Mouse (Mus musculus) forelimb bud, embryonic 11.5 days (tissue): ENCODE results near the gene Zfp358.

Source experiments
- DNase-seq: peaks from one replicate; pipeline ENCODE4 v3.0.0-alpha.2; 2012; ENCODE audit warnings: low read depth, low spot score

The Zfp358 gene

DNA sequence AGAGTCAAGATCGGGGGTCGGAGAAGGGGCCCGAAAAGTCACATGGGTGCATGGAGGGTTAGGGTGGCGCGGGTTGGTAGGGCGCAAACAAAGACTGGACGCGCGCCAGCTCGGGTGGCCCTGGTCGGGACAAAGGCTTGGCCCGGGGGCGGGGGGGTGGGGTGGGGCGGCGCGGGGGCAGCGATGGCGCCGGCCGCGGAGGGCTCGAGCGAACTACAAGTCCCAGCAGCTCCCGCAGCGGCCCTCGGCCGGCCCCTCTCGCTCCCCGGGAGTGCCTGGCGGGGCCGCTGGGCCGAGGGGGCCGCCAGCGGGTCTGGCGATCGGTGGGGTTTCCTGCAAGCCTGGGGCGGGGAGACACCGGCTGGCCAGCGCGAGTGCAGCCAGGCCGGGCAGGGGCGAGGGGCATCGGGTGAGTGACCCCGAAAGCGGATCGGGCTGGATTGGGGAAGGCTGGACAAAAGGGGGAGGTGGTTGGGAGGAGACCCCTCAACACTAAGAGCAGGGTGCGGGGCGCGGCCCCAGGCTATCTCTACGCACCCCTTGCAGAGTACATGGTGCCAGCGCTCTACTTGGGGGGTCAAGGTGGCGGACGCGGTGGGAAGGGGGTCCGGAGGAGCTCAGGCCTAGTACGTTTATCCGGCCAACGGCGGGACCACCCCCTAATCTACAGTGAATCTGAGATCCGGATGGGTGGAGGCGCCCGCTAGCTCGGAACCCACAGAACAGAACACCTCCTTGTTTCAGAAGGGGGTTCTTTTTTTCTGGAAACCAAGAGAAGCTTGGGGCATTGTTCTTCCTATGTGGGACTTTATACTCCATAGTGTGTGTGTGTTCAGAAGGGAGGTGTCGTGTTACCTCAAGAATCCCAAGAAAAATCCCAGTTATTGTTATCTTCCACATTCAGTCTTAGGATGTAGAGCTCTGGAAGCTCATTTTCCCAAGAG lies at the start of gene Zfp358:
Zfp358 (plus strand) TSS at position 238 of the 944 bp plus-strand sequence.
- DNase-seq, result peak; percentile 75

DNA sequence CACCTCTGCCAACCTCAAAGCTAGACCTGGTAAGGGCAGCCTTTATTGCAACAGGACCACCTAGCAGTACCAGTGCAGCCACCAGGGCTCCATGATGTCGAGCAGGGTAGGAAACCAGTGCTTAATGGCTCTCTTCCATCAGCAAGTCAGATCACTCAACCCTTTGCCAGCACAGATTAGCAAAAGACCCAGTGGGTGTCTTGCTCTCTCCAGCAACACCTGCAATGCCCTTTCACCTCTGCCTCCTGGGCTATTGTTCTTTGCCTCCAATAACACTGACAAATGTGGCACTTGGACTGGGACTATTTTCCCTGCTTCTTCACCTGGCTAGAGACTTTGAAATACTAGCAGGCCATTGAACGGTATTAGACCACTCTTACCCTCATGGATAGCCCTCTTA lies 43.7 kb upstream of the Zfp358 start:
- DNase-seq, result no peak

DNA sequence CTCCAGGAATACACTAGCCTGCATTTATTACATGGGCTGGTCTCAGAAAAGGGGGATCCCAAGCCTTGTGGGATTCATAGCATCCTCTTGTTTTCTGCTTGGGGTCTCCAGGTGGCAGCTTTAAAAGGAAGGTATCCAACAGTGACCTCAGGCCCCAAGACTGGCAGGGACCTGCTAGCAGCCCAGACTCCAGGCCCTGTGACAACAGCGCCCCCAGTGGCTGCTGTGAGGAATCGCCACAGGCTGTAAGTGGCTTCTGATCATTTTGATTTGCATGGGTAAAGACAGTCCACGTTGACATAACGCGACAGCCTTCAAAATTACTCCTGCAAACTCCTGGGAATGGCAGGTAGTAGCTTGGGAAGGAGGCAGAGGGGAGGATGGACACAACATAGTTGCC lies 42.3 kb upstream of the Zfp358 start:
- DNase-seq, result peak; percentile 56

DNA sequence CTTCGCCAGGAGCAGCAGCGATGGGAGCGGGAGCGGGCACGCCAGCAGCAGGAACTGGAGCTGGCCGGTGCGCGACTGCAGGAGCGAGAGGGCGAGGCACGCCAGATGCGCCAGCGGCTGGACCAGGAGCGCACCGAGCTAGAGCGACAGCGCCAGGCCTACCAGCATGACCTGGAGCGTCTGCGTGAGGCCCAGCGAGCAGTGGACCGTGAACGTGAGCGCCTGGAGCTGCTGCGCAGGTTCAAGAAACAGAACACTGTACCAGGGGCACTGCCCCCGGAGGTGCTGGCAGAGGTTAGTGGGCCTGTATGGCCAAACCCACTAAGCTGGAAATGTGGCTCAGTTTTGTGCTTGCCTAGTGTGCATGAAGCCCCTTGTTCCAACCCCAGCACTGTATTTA lies 40.9 kb upstream of the Zfp358 start:
- no peak for DNase-seq

DNA sequence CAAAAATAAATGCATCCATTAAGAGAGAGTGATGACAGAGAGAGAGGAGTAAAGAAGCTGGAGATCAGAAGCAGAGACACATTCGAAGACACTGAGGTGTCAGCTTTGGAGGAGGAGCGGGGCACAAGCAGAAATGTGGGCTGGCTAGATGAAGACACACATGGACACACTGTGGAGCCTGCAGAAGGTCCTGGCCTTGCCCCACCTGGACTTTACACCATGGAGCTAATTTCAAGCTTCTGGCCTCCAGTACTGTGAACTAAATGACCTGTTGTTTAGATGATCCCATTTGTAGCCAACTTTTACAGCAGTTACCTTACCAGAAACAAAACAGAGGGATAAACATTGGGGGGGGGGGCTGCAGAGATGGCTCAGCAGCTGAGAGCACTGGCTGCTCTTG lies 29.7 kb upstream of the Zfp358 start:
- no peak for DNase-seq

DNA sequence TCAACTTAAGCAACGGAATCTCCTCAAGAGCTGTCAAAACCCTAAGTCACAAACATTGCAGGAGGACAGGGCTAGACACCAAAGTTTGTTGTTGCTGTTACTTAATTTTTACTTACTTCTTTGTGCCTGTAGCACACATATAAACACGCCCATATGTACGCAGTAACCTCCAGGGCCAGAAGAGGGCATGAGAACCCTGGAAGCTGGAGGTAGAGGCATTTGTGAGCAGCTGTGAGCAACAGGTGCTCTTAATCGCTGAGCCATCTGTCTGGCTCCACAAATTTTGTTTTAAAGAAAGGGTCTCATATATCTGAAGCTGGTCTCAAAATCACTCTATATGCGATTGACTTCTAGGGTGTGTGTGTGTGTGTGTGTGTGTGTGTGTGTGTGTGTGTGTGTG lies 28.6 kb upstream of the Zfp358 start:
- peak; percentile 77 for DNase-seq

DNA sequence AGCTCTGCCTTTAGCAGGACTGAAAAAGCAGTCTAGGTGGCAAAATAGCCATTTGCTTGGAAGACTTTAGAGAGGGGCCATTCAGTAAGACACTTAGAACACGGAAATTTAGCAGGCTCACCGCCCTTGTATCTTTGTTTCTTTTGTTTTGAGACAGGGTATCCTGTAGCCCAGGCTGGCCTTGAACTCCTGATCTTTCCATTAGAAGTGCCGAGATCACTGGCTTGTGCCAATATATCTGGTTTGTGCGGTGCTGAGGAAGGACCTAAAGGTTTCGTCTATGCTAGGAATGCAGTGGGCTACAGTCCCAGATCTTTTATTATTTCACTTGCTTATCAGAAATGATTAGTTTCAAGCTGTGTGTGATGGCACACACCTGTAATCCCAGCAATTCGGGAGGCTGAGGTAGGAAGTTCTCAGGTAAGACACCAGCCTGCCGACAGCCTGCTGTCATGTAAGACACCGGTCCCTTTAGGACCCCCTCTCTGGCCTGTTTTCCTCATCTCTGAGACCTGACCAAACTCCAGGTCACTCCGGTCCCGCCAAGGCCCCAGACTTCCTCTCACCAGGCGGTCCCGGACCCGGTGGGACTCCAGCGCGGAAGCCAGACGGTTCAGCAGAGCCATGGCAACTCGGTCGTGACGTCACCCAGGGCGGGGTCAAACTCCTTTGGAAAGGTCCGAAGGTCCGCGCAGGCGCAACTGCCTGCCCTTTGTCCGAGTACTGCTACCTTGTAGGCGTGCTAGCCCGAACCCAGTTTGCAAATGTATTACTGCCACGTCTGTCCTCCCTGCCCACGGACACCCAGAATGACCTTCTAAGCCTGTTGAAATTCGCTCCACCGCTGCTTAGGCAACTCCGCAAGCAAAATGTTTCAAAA lies 25.7 kb upstream of the Zfp358 start, which contains the start of gene Pex11g:
Pex11g (minus strand) TSS at position 675 of the 880 bp plus-strand sequence.
- DNase-seq, result peak; percentile 99

DNA sequence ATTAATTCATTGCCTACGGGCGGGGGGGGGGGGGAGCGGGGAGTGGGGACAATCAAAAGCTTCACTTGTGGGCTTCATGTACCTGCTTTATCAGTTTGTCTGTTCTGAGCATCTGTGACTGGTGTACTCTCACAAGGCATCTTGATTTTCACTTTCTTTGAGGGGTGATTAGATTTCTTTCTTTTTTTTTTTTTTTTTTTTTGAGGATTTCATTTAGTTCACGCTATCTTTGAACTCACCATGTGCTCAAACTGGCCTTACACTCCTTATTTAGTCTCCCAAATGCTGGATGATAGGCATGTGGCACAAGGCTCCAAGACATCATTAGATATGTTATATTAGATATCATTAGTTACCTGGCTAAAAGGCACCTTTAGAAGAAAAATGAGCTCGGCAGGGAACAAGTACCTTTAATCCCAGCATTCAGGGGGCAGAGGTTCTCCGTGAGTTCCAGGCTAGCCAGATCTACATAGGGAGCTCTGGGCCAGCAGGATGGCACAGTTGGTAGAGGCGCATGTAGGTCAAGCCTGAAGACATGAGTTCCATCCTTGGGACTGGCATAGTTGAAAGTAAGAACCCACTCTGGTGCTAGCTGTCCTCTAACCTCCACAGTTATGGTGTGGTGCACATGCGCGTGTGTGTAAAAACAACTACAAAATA lies 24.9 kb upstream of the Zfp358 start:
- DNase-seq, result no peak

DNA sequence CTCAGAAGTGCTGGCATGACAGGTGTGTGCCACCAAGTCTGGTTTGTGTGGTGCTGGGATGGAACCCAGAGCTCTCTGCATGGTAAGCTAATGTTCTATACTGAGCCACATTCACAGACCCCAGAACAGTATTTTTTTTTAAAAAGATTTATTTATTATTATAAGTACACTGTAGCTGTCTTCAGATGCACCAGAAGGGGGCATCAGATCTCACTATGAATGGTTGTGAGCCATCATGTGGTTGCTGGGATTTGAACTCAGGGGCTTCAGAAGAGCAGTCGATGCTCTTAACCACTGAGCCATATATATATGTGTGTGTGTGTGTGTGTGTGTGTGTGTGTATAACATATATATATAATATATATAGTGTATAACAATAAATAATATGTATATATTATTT lies 24.1 kb upstream of the Zfp358 start:
- DNase-seq, result no peak

DNA sequence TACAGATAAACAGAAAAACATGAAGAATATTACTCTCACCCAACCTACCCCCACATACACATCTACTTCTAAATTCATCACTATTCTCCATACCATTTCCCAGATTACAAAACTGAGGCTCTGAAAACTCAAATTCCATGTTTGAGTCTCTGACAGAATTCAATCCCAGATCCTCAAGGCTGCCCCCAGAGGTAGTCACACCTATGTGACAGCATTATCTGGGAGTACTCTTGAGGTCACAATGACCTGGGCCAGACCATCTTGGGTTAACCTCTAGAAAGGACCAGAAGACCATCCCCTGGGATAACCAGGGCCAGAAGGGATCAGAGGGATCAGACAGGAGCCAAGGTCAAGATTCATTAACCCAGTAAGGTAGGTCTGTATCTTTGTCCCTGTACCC lies 22.4 kb upstream of the Zfp358 start, which contains the start of gene Tex45:
Tex45 (plus strand) TSS at position 301 of the 400 bp plus-strand sequence.
- DNase-seq, result no peak

DNA sequence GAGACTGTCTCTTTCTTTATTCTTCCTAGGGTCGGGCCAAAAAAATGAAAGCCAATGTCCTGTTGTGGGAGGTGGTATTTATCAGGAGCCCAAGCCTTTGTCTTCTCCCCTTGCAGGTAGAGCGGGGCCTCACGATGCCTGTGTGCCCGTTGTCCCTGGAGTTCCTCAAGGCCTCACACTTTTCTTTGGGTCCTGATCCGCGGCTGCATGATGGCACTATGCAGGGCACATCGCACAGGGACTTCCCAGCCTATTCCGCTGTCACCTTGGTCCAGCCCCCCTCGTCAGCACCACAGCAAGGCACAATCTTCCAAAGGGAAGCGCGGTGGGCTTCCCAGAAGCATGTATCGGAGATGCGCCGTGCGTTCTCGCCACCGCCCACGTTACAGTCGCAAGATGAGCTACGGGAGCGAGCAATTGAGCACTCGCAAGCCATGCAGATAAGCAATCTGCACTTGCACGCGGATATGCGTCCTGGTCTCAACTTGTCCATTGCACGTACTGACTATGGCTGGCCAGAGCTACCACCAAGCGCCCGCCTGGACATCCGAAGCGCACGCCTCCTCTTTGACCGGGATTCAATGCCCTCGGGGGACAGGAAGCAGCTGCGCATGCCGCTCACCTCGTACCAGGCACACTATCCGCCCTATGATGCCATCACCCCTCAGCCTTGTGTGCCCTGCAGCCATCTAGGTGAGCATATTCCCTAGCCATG lies 17.1 kb upstream of the Zfp358 start:
- no peak for DNase-seq

DNA sequence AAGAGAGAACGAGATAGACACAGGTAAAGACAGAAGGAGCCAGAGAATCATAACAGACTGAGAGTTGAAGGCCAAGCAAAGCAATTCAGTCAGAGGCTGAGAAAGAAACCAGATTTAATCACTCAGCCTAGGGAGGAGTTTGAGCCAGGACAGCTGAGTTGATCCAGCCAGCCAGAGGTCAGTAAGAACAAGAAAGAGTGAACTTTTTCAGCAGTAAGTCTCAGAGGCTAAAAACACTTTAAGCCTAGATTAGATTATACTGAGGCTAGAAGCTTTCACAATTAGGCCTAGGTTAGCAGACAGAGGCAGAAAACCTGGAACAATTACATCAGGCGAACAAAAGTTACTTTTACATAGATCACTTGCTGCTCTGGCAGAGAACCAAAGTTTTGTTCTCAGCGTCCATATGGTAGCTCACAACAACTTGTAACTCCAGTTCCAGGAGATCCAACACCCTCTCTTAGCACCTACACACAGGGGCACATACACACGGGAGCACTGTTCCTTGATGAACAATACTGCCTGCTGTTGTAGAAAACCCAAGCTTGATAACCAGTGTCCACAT lies 12.6 kb upstream of the Zfp358 start:
- DNase-seq, result no peak

DNA sequence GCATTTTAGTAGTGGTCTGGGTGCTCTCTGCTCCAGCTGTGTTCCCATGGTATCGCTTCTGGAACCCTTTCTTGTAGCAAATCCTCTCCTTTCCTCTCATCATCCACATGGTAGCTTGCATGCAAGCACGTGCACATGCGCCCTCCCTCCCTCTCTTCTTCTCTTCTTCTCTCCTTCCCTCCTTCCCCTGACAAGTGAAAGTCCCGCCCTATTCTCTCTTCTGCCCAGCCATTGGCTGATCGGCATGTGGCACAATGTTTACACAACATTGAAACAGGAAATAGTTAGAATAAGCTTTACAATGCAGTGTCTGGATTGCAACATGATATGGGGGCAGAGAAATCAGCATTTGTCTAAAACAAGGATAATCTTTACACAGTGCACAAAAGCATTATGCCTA lies 11.3 kb upstream of the Zfp358 start:
- DNase-seq, result no peak

DNA sequence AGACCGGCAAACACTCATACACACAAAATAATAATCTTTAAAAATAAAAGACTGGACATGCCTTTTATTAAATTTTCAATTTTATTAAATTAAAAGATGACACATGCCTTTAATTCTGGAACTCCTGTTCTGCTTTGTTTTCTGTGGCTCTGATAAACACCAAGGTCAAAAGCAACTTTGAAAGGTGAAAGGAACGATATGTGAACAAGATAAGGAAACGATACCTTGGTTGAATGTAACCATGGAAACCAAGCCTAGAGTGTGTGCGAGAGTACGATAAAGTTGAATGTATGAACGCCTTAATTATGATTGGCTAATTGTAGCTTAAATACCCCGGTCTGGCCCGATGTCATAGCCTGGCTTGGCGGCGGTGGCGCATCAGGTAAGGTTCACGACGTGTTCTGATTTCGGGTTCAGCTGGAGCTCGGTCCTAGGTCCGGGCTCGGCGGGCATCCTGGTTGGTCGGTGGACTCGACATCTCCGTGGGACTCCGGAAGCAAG lies 10.6 kb upstream of the Zfp358 start:
- no peak for DNase-seq

DNA sequence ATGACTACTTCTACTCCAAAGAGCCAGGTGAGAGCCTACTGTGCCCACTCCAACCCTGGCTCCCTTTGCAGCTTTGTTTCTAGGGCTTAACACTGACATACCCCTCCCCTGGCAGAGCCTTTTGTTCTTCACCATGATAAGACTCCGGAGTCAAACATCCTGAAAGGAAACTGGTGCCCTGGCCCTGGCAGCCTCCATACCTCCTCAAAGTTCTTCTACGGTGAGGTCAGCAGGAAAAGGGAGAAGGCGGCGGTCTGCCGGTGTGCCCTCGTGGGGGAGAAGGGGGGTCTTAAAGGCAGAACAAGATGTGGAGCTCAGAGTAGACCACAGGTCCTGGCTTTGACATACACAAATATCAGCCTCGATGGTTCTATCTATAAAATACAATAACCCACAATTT lies 9.4 kb upstream of the Zfp358 start:
- no peak for DNase-seq

DNA sequence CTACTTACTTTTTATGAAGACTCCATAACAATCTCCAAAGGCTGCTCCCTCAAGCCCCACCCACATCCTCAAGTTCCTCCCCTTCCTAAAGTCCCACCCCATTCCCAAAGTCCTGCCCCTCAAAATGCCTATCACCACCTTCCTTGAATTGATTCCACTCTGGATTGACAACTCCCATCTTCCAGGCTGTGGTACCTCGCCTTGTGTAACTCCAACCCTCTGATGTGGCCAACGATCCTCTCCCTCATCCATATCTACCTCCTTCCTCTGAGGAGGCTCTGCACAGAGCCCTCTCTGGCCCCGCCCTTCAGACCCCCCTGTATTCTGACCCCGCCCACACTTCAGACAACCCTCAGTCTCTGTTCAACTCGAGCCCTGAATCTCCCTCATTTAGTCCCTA lies 7.7 kb upstream of the Zfp358 start:
- DNase-seq, result no peak

DNA sequence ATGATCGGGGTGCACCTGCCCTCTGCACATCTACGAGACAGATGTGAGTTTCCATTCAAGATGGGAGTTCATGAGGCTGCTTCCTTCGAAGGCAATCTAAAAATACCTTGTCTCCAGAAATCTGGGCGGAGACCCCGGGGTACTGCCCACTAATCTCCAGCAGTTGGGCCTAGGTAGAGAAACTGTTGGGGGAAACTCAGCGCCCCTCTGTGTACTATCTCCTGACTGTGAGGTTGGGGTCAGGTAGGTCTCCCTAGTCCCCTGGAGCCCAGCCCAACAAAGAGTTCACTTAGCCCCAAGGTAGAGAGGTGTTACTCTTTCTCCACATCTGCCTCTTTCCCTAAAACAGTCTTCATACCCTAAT lies 889 bp downstream of the Zfp358 start:
- no peak for DNase-seq

DNA sequence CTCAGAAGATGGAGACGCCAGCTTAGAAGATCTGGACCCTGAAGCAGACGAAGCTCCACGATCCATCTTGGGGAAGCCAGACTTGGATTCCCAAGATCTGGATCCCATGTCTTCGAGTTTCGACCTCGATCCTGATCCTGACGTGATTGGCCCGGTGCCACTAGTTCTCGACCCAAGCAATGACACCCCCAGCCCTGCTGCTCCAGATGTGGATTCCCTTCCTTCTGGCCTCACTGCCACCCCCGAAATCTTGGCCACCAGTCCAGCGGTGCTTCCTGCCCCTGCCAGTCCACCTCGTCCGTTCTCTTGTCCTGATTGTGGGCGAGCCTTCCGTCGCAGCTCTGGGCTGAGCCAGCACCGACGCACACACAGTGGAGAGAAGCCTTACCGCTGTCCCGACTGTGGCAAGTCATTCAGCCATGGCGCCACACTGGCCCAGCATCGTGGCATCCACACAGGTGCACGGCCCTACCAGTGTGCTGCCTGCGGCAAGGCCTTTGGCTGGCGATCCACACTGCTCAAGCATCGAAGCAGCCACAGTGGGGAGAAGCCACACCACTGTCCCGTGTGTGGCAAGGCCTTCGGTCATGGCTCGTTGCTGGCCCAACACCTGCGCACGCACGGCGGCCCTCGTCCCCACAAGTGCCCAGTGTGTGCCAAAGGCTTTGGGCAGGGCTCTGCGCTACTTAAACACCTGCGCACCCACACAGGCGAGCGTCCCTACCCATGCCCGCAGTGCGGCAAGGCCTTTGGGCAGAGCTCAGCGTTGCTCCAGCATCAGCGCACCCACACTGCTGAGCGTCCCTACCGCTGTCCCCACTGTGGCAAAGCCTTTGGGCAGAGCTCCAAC lies 2.9 kb downstream of the Zfp358 start:
- DNase-seq, result no peak

DNA sequence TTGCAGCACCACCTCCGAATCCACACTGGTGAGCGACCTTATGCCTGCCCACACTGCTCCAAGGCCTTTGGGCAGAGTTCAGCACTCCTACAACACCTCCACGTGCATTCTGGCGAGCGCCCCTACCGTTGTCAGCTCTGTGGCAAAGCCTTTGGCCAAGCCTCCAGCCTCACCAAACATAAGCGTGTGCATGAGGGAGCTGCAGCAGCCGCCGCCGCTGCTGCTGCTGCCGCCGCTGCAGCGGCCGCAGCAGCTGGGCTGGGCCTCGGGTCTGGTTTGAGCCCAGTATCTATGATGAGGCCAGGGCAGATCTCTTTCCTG lies 3.5 kb downstream of the Zfp358 start:
- DNase-seq, result no peak

DNA sequence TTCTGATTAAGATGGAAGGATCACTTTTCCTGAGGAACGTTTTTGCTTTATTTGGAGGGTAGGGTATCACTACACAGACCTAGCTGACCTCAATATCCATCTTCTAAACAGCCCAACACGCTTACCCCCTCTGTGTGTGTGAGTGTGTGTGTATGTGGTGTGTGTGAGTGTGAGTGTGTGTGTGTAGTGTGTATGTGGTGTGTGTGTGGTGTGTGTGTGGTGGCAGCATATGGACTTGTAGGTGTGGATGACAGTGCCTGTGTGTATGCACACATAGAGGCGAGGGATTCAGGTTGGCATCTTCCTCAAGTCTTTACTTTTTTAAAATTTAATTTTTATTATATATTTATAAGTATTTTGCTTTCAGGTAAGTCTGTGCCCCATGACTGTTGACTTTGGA lies 5.6 kb downstream of the Zfp358 start:
- no peak for DNase-seq
